Mouse (Mus musculus) CH12.LX (cell line): Measurements from ENCODE around the gene Aldh3a1. TPM values are rescaled to one million over a fixed set of nuclear protein-coding genes. Genes with fewer than 3 reads are reported as not detected.

Experiments used
- DNase-seq: peaks from one replicate; pipeline ENCODE4 v3.0.0-alpha.2; 2013; ENCODE audit errors: extremely low read depth
- H3K27ac ChIP-seq: 2 replicates; pipeline ENCODE4 v1.5.1; 2012; ENCODE audit warnings: low read depth, mild to moderate bottlenecking, control low read depth, moderate library complexity; ENCODE audit not compliant: insufficient read depth
- H3K27me3 ChIP-seq: replicated peaks from 2 replicates; pipeline ENCODE3; 2012; ENCODE audit warnings: inconsistent platforms
- H3K36me3 ChIP-seq, 2 experiments: replicated peaks in 1 of 2; 2 replicates each; pipeline versions ENCODE3 to v1.6.1; 2012; ENCODE audit warnings: inconsistent platforms in 1 of 2, low read length in 1 of 2, mild to moderate bottlenecking in 1 of 2, mixed read lengths in 1 of 2, moderate library complexity in 1 of 2; ENCODE audit not compliant: control insufficient read depth in 1 of 2, insufficient read depth in 1 of 2
- H3K4me1 ChIP-seq, 2 experiments: 2 replicates each; pipeline ENCODE4 v1.6.1; 2012; ENCODE audit warnings: inconsistent platforms in 1 of 2, moderate library complexity in 1 of 2; ENCODE audit not compliant: insufficient read depth in 2 of 2, control insufficient read depth in 1 of 2
- H3K4me2 ChIP-seq: 2 replicates; pipeline ENCODE4 v1.6.1; 2012; ENCODE audit warnings: low read depth, mild to moderate bottlenecking, control low read depth; ENCODE audit not compliant: poor library complexity, insufficient read depth, severe bottlenecking
- H3K4me3 ChIP-seq, 3 experiments: fragments of 150-350 bp in 1 of 3; sonication (generic) in 1 of 3; replicated peaks in 1 of 3; 2 replicates each; pipeline versions ENCODE3 to v1.5.1; 2011 to 2012; ENCODE audit warnings: low read depth in 2 of 3, low read length in 2 of 3, mild to moderate bottlenecking in 2 of 3, moderate library complexity in 2 of 3, control low read depth in 1 of 3, improper control_type of control experiment in 1 of 3, inconsistent platforms in 1 of 3, mixed read lengths in 1 of 3; ENCODE audit not compliant: poor library complexity in 1 of 3
- H3K79me2 ChIP-seq: replicated peaks from 2 replicates; pipeline ENCODE4 v1.6.1; 2012; ENCODE audit warnings: mild to moderate bottlenecking, moderate library complexity; ENCODE audit not compliant: control insufficient read depth, poor library complexity, insufficient read depth, severe bottlenecking; ENCODE audit errors: extremely low read depth
- H3K9ac ChIP-seq: 2 replicates; pipeline ENCODE4 v1.6.1; 2012; ENCODE audit warnings: low read depth, mild to moderate bottlenecking, control low read depth, moderate library complexity; ENCODE audit not compliant: insufficient read depth
- H3K9me3 ChIP-seq: replicated peaks from 2 replicates; pipeline ENCODE3; 2012; ENCODE audit warnings: low read length, inconsistent platforms, mixed read lengths
- CTCF ChIP-seq, 2 experiments: IDR thresholded peaks in 1 of 2; conservative IDR thresholded peaks in 1 of 2; 2 replicates each; pipeline ENCODE4 v1.5.1; 2011 to 2012; ENCODE audit warnings: low read depth in 2 of 2, low read length in 2 of 2, improper control_type of control experiment in 1 of 2, inconsistent platforms in 1 of 2, mild to moderate bottlenecking in 1 of 2, moderate library complexity in 1 of 2
- ELF1 ChIP-seq: IDR thresholded peaks from 2 replicates; pipeline ENCODE4 v1.6.1; 2014; ENCODE audit warnings: low read depth, mild to moderate bottlenecking, inconsistent platforms, low read length, improper control_type of control experiment
- EP300 ChIP-seq: IDR thresholded peaks from 2 replicates; pipeline ENCODE4 v1.6.1; 2011; ENCODE audit warnings: low read length, improper control_type of control experiment
- ETS1 ChIP-seq: conservative IDR thresholded peaks from 2 replicates; pipeline ENCODE4 v1.6.1; 2012; ENCODE audit warnings: low read depth, mild to moderate bottlenecking, inconsistent platforms, low read length, improper control_type of control experiment, moderate library complexity
- GABPA ChIP-seq: IDR thresholded peaks from 2 replicates; pipeline ENCODE4 v1.6.1; 2012; ENCODE audit warnings: low read depth, low read length, improper control_type of control experiment, inconsistent platforms; ENCODE audit not compliant: insufficient replicate concordance
- IRF4 ChIP-seq: IDR thresholded peaks from 2 replicates; pipeline ENCODE4 v1.6.1; 2014; ENCODE audit warnings: low read depth, mild to moderate bottlenecking, inconsistent platforms, low read length, improper control_type of control experiment
- MAFK ChIP-seq: IDR thresholded peaks from 2 replicates; pipeline ENCODE4 v1.6.1; 2011; ENCODE audit warnings: low read length, improper control_type of control experiment; ENCODE audit not compliant: insufficient replicate concordance
- MAX ChIP-seq: IDR thresholded peaks from 2 replicates; pipeline ENCODE4 v1.6.1; 2011; ENCODE audit warnings: low read length, improper control_type of control experiment
- MAZ ChIP-seq: IDR thresholded peaks from 2 replicates; pipeline ENCODE4 v1.6.1; 2012; ENCODE audit warnings: low read depth, mild to moderate bottlenecking, inconsistent platforms, low read length, improper control_type of control experiment, moderate library complexity
- MEF2A ChIP-seq: IDR thresholded peaks from 2 replicates; pipeline ENCODE4 v1.6.1; 2014; ENCODE audit warnings: low read depth, mild to moderate bottlenecking, inconsistent platforms, low read length, improper control_type of control experiment, borderline replicate concordance
- MXI1 ChIP-seq: IDR thresholded peaks from 2 replicates; pipeline ENCODE4 v1.6.1; 2011; ENCODE audit warnings: mild to moderate bottlenecking, low read depth, low read length, improper control_type of control experiment
- MYC ChIP-seq: IDR thresholded peaks from 2 replicates; pipeline ENCODE4 v1.6.1; 2011; ENCODE audit warnings: low read depth, mild to moderate bottlenecking, improper control_type of control experiment, low read length
- NELFE ChIP-seq: IDR thresholded peaks from 2 replicates; pipeline ENCODE4 v1.6.1; 2011; ENCODE audit warnings: low read depth, low read length, improper control_type of control experiment
- POLR2A ChIP-seq: IDR thresholded peaks from 2 replicates; pipeline ENCODE4 v1.6.1; 2011; ENCODE audit warnings: low read depth, mild to moderate bottlenecking, improper control_type of control experiment, low read length
- POLR2AphosphoS2 ChIP-seq: IDR thresholded peaks from 2 replicates; pipeline ENCODE4 v1.6.1; 2011; ENCODE audit warnings: low read depth, low read length, improper control_type of control experiment
- RAD21 ChIP-seq: IDR thresholded peaks from 2 replicates; pipeline ENCODE4 v1.6.1; 2011; ENCODE audit warnings: low read depth, mild to moderate bottlenecking, low read length, improper control_type of control experiment, moderate library complexity
- TBP ChIP-seq: conservative IDR thresholded peaks from 2 replicates; pipeline ENCODE4 v1.6.1; 2011; ENCODE audit warnings: low read depth, low read length, improper control_type of control experiment
- UBTF ChIP-seq: IDR thresholded peaks from 2 replicates; pipeline ENCODE4 v1.6.1; 2012; ENCODE audit warnings: low read depth, mild to moderate bottlenecking, inconsistent platforms, low read length, improper control_type of control experiment, moderate library complexity
- USF2 ChIP-seq: conservative IDR thresholded peaks from 2 replicates; pipeline ENCODE4 v1.6.1; 2011; ENCODE audit warnings: low read depth, low read length, improper control_type of control experiment
- ZC3H11A ChIP-seq: IDR thresholded peaks from 2 replicates; pipeline ENCODE4 v1.6.1; 2012; ENCODE audit warnings: low read depth, mild to moderate bottlenecking, inconsistent platforms, low read length, improper control_type of control experiment
- ZKSCAN1 ChIP-seq: IDR thresholded peaks from 2 replicates; pipeline ENCODE4 v1.6.1; 2012; ENCODE audit warnings: low read depth, inconsistent platforms, low read length, improper control_type of control experiment, borderline replicate concordance
- ZMIZ1 ChIP-seq: IDR thresholded peaks from 2 replicates; pipeline ENCODE4 v1.6.1; 2012; ENCODE audit warnings: low read depth, mild to moderate bottlenecking, inconsistent platforms, low read length, improper control_type of control experiment
- dilution Hi-C: fragments of 300-500 bp; cut with MboI; formaldehyde crosslinking; loops from 2 replicates; pipeline ENCODE4 v1.14.3; 2020; ENCODE audit warnings: low sequenced_read_pairs; ENCODE audit not compliant: extremely low pct_unique_long_range_greater_than_20kb, extremely low pct_ligation_motif_present
- in situ Hi-C: fragments of 300-500 bp; cut with MboI; formaldehyde crosslinking; loops from 3 replicates; pipeline ENCODE4 v1.14.3; 2019; ENCODE audit warnings: low sequenced_read_pairs, low pct_ligation_motif_present, low pct_unique_long_range_greater_than_20kb, mixed read lengths
- polyA plus RNA-seq: library from polyadenylated mRNA; unstranded; fragments of >175 nt; gene quantifications from 2 replicates; pipeline ENCODE4 v1.2.1, GENCODE M21; 2012; ENCODE audit warnings: low read depth; ENCODE audit not compliant: insufficient read length
- total RNA-seq, 2 experiments: library from RNA; depleted of rRNA; stranded (reverse); fragments of 300-350 nt in 1 of 2; fragments of >200 nt in 1 of 2; gene quantifications; 2 replicates each; pipeline ENCODE4 v1.2.3; 2012 to 2014

Gene Aldh3a1
- total and polyA plus RNA-seq, 3 experiments: 0.12 to 0.25 (median 0.13) TPM

DNA sequence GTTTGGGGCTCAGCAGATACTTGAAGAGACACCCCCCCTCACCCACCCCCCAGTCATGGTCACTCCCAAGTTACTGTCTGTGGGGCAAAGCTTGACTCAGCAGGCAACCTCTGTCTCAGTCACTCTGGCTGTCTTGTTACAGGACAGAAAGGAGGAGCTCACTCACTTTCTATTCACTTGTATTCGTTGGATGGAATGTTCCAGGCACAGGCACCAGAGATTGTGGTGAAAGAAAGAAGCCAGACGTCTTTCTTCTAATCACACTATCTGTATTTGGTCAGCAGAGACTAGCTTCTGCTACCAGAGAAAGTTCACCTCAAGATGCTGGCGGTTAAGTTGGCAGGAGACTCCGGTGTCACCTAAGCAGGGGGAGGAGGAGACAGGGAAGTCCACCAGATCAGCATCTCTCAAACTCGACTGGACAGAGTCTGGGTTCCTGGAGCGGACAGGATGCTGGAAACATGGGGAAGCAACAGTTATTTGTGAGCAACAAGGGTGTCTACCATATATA is 17.0 kb downstream of the Aldh3a1 start:
- Histone ChIP-seq H3K4me2 (no peak overlapping the region), H3K27ac (no peak overlapping the region), H3K79me2 (no peaks in the 10 kb centered on the region), H3K4me3 (no peak overlapping the region), H3K9ac (no peak overlapping the region), H3K9me3 (no peaks in the 10 kb centered on the region), H3K4me1 (peaks cover 9 to 17% of the 10 kb centered on the region in 2 experiments), H3K36me3 (no peaks in the 10 kb centered on the region), H3K27me3 (no peaks in the 10 kb centered on the region)
- TF ChIP-seq ETS1 (no peak), IRF4 (no peak), ZC3H11A (no peak), MAX (no peak), MYC (no peak), ELF1 (no peak), EP300 (no peak), NELFE (no peak), ZMIZ1 (no peak), CTCF (conservative IDR thresholded peaks at IDR 0.05 in 1 of 2, IDR thresholded peaks at IDR 0.05 in 1 of 2; ENCODE audit: low read depth in 2 of 2, low read length in 2 of 2) (no peak), USF2 (no peak), MAZ (no peak), MAFK (no peak), POLR2AphosphoS2 (no peak)
- no peak for DNase-seq
- in situ Hi-C loops: no loop called here
- dilution Hi-C loops: no loop called here

DNA sequence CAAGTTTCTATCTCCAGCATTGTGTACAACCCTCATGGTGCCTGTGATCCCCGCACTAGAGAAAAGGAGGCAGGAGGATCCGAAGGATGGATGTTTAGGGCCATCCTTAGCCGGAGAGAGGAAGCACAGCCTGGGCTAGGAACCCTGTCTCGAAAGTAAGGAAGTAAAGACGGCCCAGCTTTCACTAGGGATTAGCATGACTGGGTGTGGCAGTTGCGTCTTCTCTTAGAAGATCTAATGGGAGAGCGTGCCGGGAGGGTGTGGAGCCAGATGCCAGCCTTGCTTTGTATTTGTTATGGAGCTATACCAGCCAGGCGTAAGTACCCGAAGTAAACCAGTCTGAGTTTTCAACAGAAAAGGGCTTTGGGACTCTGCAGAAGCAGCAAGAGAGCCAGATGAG is 17.6 kb downstream of the Aldh3a1 start:
- Histone ChIP-seq H3K4me1 (peaks cover 9 to 17% of the 10 kb centered on the region in 2 experiments), H3K9me3 (no peaks in the 10 kb centered on the region), H3K9ac (no peak overlapping the region), H3K27ac (no peak overlapping the region), H3K4me3 (no peak overlapping the region), H3K27me3 (no peaks in the 10 kb centered on the region), H3K36me3 (no peaks in the 10 kb centered on the region), H3K4me2 (no peak overlapping the region), H3K79me2 (no peaks in the 10 kb centered on the region)
- in situ Hi-C loops: no loop called here
- dilution Hi-C loops: no loop called here
- no peak for DNase-seq
- TF ChIP-seq POLR2A (no peak), TBP (no peak), IRF4 (no peak), MAZ (no peak), UBTF (no peak), ZKSCAN1 (no peak), RAD21 (no peak), MAX (no peak), GABPA (no peak), MYC (no peak), MXI1 (no peak), MEF2A (no peak), CTCF (conservative IDR thresholded peaks at IDR 0.05 in 1 of 2, IDR thresholded peaks at IDR 0.05 in 1 of 2; ENCODE audit: low read depth in 2 of 2, low read length in 2 of 2) (no peak)
